Mouse (Mus musculus) bone marrow macrophage, adult 2 months (primary cell): ENCODE results near the gene Mboat2.

Experiments
- CTCF ChIP-seq: IDR thresholded peaks from 2 replicates; pipeline ENCODE4 v1.5.1; 2012; ENCODE audit warnings: low read depth, mild to moderate bottlenecking, low read length, moderate library complexity
- POLR2A ChIP-seq: IDR thresholded peaks from 2 replicates; pipeline ENCODE4 v1.6.1; 2012; ENCODE audit warnings: mild to moderate bottlenecking, low read depth, low read length, borderline replicate concordance

DNA sequence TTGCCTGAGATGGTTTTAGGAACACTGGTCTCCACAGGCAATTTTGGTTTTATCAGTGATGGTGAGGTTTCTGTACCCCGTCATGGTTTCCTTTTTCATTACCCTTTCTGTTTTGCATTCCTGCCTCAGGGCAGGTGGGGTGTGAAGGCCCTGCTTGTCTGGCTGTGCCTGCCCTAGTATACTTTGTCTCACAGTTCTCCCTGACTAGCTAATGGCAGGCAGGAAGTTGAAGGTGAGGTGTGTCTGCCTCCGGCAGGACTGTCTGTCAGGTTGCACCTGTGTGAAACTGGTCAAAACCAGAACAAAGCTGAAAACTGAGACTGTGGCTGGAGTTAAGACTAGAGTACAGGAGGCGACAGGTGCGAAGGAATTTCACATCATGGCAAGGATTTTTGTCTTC, 46.9 kb upstream of the Mboat2 start:
- TF ChIP-seq CTCF (no peak), POLR2A (no peak)
